Mouse (Mus musculus): ENCODE results near the gene Foxred2.

Gene Foxred2

DNA sequence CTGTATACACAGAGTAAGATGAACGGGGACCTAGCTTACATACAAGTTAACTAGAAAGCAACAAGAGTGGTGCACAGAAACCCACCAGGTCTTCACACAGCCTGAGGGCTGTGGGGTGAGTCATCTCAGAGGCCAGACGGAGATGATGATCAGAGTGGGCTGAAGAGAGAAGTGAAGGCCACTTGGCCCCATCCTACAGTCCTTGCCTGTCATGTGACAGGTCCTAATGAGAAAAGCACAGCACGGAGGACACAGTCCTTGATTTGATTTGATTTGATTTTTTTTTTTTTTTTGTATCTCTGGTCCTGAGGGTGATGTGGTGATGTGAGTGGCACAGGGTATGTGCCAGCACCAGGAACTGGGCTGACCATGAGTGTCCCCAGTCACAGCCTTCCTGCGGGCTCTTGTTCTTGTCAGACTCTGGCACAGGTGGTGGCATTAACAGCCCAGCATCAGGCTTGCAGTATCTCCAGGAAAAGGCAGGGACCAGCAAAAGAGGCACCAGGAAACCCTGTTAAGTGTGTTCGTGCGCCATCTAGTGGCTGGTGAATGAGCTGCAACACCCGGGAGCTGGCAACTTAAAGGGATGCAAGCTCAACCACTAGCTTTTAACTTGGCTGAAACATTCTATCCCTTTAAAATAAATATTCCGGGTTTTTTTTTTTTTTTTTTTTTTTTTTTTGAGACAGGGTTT is 39.5 kb downstream of the Foxred2 start:
- peak; percentile 93 for DNase-seq (ENCODE audit: low spot score)

DNA sequence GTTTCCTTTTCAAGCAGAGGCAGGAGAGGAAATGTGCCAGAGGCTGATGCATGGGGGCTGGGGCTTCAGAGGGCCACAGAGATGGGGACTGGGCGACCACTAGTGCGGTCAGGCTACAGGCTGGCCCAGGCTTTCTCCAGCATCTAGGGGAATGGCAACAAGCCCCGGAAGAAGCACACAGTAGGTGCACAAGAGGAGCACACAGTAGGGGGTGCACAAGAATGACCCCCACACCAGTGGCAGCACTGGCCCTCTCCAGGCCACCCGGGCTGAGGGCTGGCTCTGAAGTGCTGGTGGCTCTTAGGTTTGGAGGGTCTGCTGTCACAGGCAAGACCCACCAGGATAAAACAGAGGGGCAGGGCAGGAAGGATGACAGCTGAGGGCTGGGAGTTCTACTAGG is 41.2 kb downstream of the Foxred2 start:
- DNase-seq (ENCODE audit: low spot score): no peak

DNA sequence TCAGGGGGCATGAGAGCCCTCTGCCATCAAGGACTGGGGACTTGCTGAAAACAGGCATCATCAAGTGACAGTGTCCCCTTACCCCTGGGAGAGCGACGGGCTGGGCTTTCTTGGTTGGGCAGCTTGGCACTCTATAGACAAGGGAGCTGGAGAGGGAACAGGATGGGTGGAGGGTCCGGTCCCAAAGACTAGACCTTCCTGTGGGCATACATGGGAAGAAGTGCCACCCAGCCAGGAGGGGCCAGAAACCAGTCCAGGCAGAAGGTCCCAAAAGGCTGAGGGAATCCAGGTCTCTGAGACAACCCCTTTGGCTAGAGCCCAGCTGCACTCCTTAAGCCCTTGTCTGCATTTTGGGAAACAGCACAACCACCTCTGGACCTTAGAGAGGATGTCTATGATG is 42.0 kb downstream of the Foxred2 start:
- DNase-seq (ENCODE audit: low spot score): no peak

DNA sequence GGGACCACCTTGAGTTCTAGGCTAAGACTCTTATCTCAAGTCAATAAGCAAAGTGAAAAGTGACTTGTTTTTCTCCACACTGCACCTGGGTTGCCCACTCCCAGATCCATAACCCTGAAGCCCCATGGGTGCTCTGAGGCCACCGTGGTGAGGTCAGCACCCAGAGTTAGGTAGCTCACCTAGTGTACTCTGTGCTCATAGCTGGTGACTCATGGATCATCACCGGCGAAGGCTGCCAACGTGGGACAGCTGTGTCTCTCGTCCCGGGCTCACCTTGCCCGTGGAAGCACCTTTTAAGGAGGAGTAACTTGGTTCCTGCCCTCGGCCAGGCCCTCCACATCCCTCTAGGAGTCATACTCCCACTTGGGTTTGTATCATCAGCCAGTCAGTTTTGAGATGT is 43.5 kb downstream of the Foxred2 start:
- no peak for DNase-seq (ENCODE audit: low spot score)

DNA sequence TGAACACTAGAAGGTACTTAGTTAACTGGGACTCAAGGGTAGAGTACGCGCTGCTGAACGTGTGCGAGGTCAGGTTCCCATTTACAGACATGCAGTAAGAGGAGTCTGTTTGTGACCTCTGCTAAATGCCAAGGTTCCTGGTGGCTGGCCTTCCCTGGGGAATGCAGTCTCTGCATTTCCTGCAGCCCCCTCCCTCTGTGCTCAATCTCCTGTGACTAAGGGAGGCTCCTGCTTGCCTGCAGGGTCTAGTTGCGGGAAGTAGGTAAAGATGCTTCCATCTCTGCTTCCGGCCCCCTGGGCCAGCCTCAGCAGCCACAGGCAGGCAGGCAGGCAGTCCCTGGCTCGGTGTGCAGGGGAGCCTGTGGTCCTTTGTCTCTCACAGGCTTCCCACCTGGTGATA is 43.9 kb downstream of the Foxred2 start:
- DNase-seq (ENCODE audit: low spot score): no peak

DNA sequence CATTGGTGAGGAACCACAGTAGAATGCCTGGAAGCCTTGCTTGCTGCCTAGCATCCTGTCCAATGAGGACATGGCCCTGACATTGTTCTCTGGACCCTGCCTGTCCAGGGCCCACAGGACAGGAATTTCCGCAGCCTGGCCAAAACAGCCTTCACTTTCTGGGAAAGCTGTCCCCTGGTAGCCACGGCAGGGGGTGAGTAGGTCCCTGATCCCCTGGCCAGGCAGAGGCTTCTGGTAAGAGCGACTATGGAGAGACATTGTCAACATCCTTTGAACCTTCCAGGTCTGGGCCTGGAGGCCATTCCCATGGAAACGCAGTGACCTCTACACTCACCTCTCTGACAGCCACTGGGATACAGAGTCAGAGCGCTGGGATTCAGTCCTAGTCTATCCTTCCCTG is 44.5 kb downstream of the Foxred2 start:
- no peak for DNase-seq (ENCODE audit: low spot score)

DNA sequence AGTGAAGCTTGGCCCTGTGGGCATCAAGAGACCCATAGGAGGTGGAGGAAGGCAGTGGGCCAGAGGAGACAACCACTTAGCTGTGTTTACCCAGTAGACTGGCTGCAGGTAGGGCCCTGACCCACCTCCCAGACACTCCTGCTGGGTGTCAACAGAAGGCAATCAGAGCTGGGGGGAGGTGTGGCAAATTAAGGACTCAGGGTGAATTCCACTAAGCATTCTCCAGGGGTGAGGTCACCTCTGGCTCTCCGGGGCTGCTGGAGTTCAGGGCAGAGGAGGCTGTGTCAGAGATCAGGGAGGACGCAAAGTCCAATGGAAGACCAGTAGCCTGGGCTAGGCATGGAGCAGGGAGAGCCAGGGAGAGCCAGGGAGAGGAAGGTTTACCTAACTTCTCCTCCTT is 45.5 kb downstream of the Foxred2 start:
- peak; percentile 61 for DNase-seq (ENCODE audit: low spot score)

DNA sequence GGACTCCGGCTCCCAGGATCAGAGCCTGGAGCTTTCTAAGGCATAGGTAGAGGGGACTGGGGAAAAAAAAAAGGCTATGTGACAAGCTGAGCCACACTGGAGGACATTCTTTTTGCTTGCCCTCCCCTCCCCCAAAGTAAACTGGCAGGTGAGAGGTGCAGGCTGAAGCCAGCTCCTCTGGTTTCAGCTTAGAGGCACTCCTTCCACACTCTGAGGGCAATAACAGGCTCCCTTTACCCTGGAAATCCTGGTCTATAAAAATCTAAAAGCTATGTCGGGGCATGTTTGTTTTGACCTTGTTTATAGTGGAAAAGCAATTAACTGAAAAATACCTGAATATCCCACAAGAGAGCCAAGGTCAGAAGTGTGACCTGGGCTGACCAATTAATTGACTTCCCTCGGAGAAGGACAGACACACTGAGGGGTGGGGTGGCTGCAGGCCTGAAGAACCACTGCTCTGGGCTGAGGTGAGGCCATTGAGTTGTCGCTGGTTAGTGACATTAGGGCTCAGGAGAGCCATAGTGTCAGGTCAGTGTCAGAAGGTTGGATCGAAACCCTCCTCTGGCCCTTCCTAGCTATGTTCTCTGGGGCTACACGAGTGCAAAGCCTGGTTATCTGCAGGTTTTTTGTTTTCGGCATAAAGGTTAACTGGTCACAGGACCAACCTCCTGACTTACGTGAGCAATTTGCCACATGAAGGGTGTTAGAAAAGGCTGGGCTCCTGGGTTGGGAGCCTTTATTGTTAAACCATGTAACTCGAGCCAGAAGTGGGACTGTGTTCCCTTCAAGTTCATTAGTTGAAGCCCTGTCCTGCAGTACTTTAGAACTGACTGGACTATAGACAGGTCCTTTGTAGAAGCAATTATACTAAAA is 48.6 kb downstream of the Foxred2 start:
- no peak for DNase-seq (ENCODE audit: low spot score)

DNA sequence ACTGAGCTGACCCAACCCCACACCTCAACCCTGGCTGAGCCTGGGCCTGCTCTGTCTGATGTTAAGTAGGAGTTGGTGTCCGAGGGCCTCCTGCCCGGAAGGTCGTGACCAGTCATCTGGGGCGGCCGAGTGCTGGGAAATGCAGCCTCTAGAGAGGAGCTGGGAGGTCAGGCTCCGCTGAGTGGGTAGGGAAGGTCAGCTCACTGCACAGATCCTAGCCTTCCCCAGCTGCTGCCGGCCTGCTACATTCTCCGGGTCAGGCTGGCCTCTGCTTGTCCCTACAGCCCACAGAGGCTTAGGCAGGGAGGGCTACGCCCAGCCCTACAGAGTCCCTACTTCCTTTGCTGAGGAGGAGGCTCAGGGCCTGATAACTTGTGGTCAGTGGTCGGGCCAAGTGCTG is 50.0 kb downstream of the Foxred2 start:
- peak; percentile 58 for DNase-seq (ENCODE audit: low spot score)

DNA sequence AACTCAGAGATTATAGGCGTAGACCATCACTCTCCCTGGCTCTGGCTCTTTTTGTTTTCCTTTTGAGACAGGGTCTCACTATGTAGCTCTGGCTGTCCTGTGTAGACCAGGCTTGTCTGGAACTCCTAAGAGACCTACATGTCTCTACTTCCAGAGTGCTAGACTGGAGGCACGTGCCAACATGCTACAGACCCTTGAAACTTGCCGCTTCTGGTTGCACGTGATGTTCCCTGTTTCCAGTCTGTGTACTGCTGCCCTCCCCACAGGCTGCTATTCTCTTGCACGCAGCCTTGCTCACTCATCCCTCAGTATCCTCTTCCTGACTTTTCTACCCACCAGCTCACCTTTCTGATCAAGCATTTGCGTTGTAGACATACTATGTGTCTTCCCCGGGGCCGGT is 50.4 kb downstream of the Foxred2 start:
- DNase-seq (ENCODE audit: low spot score): no peak

DNA sequence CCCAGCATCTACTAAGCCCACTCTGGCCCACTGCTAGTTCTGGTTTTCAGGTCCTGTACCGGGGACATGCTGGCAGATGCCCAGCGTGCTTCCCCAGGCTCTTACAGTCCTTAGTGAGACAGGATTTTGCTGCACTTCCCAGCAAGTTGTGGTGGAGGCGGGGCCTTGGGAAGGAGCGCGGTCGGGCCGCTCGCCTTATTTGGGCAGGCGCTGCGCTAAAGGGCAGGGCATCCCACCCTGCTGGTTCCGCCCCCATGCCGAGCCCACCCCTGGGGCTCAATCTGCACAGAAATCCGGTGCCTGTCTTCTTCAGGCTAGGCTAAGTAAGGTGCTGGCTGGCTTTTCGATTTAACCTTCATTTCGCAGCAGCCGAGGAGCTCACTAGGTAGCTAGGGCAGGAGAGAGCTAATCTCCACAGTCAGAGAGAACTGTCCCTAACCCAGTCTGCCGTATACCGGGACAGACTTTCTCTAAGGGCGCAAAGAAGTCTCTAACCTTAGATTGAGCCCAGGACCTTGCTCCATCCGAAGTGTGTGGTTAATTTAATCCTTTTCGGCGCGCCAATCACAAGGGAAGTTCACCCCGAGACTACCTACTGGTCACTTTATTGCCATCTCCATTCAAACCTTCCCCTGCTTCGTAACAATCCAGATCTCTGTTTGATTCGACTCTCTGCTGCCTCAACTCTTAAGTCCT is 51.1 kb downstream of the Foxred2 start:
- peak; percentile 93 for DNase-seq (ENCODE audit: low spot score)

DNA sequence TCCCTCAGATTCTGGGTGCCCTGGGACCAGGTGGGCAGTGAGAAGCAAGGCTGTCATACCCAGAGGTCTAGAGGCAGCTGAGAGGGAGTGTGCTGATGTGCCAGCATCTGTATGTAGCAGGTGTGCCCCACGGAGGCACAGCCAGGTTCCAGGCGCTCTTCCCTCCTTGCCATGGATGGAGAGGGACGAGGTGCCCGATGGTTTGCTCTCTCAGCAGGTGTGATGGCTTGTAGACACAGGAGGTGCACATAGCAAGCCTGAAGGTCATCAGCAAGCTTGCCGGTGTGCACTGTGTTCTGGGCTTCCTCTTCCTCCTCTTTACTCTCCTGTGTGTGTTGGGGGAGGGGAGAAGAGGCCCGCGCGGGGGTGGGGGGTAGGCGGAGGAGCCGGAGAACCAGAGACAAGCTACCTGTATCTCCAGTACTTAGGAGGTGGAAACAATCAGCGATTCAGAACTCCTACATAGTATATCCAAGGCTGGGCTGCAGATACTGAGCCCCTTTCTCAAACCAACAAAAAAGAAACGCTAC is 52.1 kb downstream of the Foxred2 start:
- DNase-seq (ENCODE audit: low spot score): no peak

DNA sequence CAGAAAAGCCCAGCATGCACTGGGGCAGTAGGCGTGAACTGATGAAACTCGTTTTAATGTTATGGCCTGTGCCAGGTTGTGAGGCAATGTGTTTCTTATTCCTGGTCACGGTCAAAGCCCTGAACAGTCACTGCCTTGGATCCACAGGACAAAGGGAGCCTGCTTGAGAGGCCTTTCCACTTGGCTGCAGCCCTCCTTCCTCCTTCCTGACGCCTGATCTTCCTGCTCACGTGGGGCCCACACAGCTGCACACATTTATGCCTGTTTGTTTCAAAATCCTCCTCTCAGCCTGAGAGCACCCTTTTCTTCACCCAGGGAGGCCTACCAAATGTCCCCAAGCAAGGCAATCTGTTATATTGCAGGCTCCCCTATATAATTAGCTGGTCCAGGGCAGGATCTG is 53.3 kb downstream of the Foxred2 start:
- no peak for DNase-seq (ENCODE audit: low spot score)

DNA sequence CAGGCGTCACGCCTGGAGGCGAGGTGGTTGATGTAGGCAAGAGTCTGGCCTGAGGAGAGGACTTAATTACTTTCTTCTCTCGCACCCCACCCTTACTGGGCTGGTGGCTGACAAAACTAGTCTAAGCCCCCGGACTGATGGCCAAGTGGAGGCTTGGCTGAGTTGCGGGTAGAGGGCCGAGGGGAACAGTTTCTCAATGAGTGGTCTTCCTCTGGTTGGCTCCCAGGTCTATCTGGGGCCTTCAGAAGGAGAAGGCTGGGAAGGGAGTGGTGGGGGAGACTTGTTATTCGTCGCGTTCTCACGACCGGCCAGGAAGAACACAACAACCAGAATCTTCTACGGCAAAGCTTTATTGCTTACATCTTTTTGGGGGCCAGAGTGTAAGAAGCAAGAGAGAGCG is 61.6 kb downstream of the Foxred2 start:
- no peak for DNase-seq (ENCODE audit: low spot score)

DNA sequence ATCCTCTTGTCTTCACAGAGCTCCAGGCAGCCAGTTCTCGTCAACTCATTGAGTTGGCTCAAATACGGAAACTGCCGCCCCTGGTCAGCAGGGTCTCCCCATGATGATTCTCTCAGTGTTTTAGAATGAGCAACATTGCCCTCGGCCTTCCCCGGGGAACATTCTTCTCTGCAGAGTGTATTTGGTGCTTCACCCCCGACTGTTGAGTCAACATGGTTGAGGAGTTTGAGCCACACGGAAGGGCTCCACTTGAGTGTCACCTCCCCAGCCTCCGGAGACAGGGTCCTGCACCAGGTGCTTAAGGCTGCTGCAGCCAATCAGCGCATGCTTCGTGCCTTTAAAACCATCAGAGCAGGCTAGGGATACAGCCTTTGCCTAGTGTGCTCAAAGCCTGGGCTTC is 63.2 kb downstream of the Foxred2 start:
- no peak for DNase-seq (ENCODE audit: low spot score)

DNA sequence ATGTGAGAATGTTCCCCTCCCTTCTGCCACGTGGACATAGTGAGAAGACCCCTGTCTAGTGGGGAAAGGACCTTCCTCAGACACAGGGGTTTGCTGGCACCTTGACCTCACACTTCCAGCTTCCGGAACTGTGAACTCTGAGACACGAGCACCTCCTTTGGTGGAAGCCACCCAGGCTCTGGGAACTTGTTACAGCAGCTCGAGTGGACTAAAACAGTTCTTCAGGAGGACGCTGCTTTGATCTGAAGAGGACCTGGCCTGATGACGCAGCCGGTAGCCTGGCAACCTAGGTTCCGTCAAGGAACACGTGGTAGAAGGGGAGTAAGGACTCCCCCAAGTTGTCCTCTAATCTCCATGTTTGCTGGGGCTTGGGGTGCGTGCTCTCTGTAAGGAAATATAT is 64.1 kb downstream of the Foxred2 start:
- no peak for DNase-seq (ENCODE audit: low spot score)

DNA sequence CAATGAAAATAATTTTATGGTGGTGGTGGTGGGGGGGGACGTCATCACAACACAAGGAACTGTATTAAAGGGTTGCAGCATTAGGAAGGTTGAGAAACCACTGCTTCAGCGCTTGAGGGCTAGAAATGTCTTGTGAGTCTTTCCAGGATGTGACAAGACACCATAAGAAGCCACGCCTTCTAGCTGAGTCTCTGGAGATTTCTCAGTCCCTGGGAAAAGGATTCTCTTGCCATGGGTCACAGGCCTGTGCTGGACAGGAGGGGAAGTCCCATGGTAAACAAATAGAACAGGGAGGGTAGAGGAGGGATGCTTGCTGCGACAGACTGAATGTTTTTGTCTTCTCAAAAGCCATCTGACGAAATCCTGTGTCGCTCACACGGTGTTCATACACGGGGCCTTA is 64.8 kb downstream of the Foxred2 start:
- no peak for DNase-seq (ENCODE audit: low spot score)
